Mouse (Mus musculus): ENCODE results near the gene Gpr61. TPM values are rescaled to one million over a fixed set of nuclear protein-coding genes. Genes with fewer than 3 reads are reported as not detected.

Gpr61 gene
- polyA plus RNA-seq, 1 experiment from 2014 or later = 1.0 TPM

GRCm38 (mm10) chr3:108165532-108166315, 11.0 kb upstream of the Gpr61 start:
- WGBS = 24% methylated on average over 10 of the region's 10 CpGs
- H3K9me3 ChIP-seq (replicated peaks; ENCODE audit: control insufficient read depth, low read length) = no peaks in the 10 kb centered on the region
- H3K4me3 ChIP-seq (ENCODE audit: low read depth, low read length) = no peak overlapping the region
- H3K9ac ChIP-seq (ENCODE audit: low read length) = no peak overlapping the region; the same call in 1 of the 2 replicates
- H3K4me2 ChIP-seq (ENCODE audit: low read length) = no peak overlapping the region
- no peak overlapping the region; the same call in 1 of the 2 replicates for H3K27ac ChIP-seq (ENCODE audit: low read depth, low read length)
- H3K36me3 ChIP-seq (ENCODE audit: control insufficient read depth, insufficient read depth, low read length) = no peaks in the 10 kb centered on the region
- ATAC-seq = peak; percentile 10; the same call in 1 of the 2 replicates
- DNase-seq (ENCODE audit: low spot score) = no peak
- peaks cover 20% of the 10 kb centered on the region for H3K4me1 ChIP-seq (ENCODE audit: control insufficient read depth, insufficient read depth, low read length)
- H3K27me3 ChIP-seq (replicated peaks; ENCODE audit: control insufficient read depth, insufficient read depth, low read length) = no peaks in the 10 kb centered on the region

- H3K9ac ChIP-seq (ENCODE audit: low read length) = peak overlapping the region; percentile 26; the same call in 1 of the 2 replicates
- no peaks in the 10 kb centered on the region for H3K9me3 ChIP-seq (replicated peaks; ENCODE audit: control insufficient read depth, low read length)
- H3K4me2 ChIP-seq (ENCODE audit: low read length) = peak overlapping the region; percentile 30
- no peaks in the 10 kb centered on the region for H3K27me3 ChIP-seq (replicated peaks; ENCODE audit: control insufficient read depth, insufficient read depth, low read length)
- H3K36me3 ChIP-seq (ENCODE audit: control insufficient read depth, insufficient read depth, low read length) = no peaks in the 10 kb centered on the region
- WGBS = 13% methylated on average over 9 of the region's 9 CpGs
- H3K4me3 ChIP-seq (ENCODE audit: low read depth, low read length) = no peak overlapping the region
- H3K4me1 ChIP-seq (ENCODE audit: control insufficient read depth, insufficient read depth, low read length) = peaks cover 20% of the 10 kb centered on the region
- DNase-seq (ENCODE audit: low spot score) (peak; percentile 92), ATAC-seq (peak; percentile 76)
- 0 out of 2 replicates have a peak overlapping the region, but pooled peaks have one; percentile 2 for H3K27ac ChIP-seq (ENCODE audit: low read depth, low read length)
Observed at GRCm38 (mm10) chr3:108164807-108165206, 10.1 kb upstream of the Gpr61 start.

GRCm38 (mm10) chr3:108164091-108164490, 9.4 kb upstream of the Gpr61 start:
- 63% methylated on average over 5 of the region's 5 CpGs for WGBS
- H3K9me3 ChIP-seq (replicated peaks; ENCODE audit: control insufficient read depth, low read length) = no peaks in the 10 kb centered on the region
- no peak for ATAC-seq

GRCm38 (mm10) chr3:108158383-108159037, 3.8 kb upstream of the Gpr61 start:
- no peaks in the 10 kb centered on the region for H3K36me3 ChIP-seq (ENCODE audit: control insufficient read depth, insufficient read depth, low read length)
- H3K27me3 ChIP-seq (replicated peaks; ENCODE audit: control insufficient read depth, insufficient read depth, low read length) = no peaks in the 10 kb centered on the region
- H3K9ac ChIP-seq (ENCODE audit: low read length) = peak overlapping the region; percentile 26
- H3K4me1 ChIP-seq (ENCODE audit: control insufficient read depth, insufficient read depth, low read length) = peaks cover 3% of the 10 kb centered on the region; the same call in 1 of the 2 replicates
- H3K4me3 ChIP-seq (ENCODE audit: low read depth, low read length) = no peak overlapping the region
- no peak for DNase-seq (ENCODE audit: low spot score)
- H3K27ac ChIP-seq (ENCODE audit: low read depth, low read length) = peak overlapping the region; percentile 27; the same call in 1 of the 2 replicates
- no peaks in the 10 kb centered on the region for H3K9me3 ChIP-seq (replicated peaks; ENCODE audit: control insufficient read depth, low read length)
- H3K4me2 ChIP-seq (ENCODE audit: low read length) = no peak overlapping the region
- peak; percentile 37; the same call in 1 of the 2 replicates for ATAC-seq
- WGBS = 45% methylated on average over 9 of the region's 9 CpGs

More at GRCm38 (mm10) chr3:108164091-108164490, 9.4 kb upstream of the Gpr61 start:
- Histone ChIP-seq H3K36me3 (ENCODE audit: control insufficient read depth, insufficient read depth, low read length) (no peaks in the 10 kb centered on the region), H3K4me1 (ENCODE audit: control insufficient read depth, insufficient read depth, low read length) (peaks cover 20% of the 10 kb centered on the region), H3K4me3 (ENCODE audit: low read depth, low read length) (no peak overlapping the region), H3K4me2 (ENCODE audit: low read length) (no peak overlapping the region), H3K27me3 (replicated peaks; ENCODE audit: control insufficient read depth, insufficient read depth, low read length) (no peaks in the 10 kb centered on the region), H3K27ac (ENCODE audit: low read depth, low read length) (no peak overlapping the region), H3K9ac (ENCODE audit: low read length) (no peak overlapping the region)
- no peak for DNase-seq (ENCODE audit: low spot score)

GRCm38 (mm10) chr3:108152290-108152689, 2.4 kb downstream of the Gpr61 start:
- ATAC-seq = no peak
- DNase-seq (ENCODE audit: low spot score) = no peak
- H3K36me3 ChIP-seq (ENCODE audit: control insufficient read depth, insufficient read depth, low read length) = no peaks in the 10 kb centered on the region
- H3K27me3 ChIP-seq (replicated peaks; ENCODE audit: control insufficient read depth, insufficient read depth, low read length) = no peaks in the 10 kb centered on the region
- no peak overlapping the region for H3K4me2 ChIP-seq (ENCODE audit: low read length)
- no peak overlapping the region for H3K9ac ChIP-seq (ENCODE audit: low read length)
- 87% methylated on average over 3 of the region's 3 CpGs for WGBS
- H3K4me3 ChIP-seq (ENCODE audit: low read depth, low read length) = no peak overlapping the region
- H3K9me3 ChIP-seq (replicated peaks; ENCODE audit: control insufficient read depth, low read length) = no peaks in the 10 kb centered on the region
- H3K27ac ChIP-seq (ENCODE audit: low read depth, low read length) = no peak overlapping the region
- H3K4me1 ChIP-seq (ENCODE audit: control insufficient read depth, insufficient read depth, low read length) = no peaks in the 10 kb centered on the region

- 66% methylated on average over 11 of the region's 11 CpGs for WGBS
- Histone ChIP-seq H3K27me3 (replicated peaks; ENCODE audit: control insufficient read depth, insufficient read depth, low read length) (no peaks in the 10 kb centered on the region), H3K4me2 (ENCODE audit: low read length) (no peak overlapping the region), H3K36me3 (ENCODE audit: control insufficient read depth, insufficient read depth, low read length) (no peaks in the 10 kb centered on the region), H3K9me3 (replicated peaks; ENCODE audit: control insufficient read depth, low read length) (no peaks in the 10 kb centered on the region), H3K9ac (ENCODE audit: low read length) (no peak overlapping the region), H3K4me1 (ENCODE audit: control insufficient read depth, insufficient read depth, low read length) (peaks cover 12% of the 10 kb centered on the region), H3K4me3 (ENCODE audit: low read depth, low read length) (no peak overlapping the region), H3K27ac (ENCODE audit: low read depth, low read length) (no peak overlapping the region)
- ATAC-seq = peak; percentile 59
- peak; percentile 92 for DNase-seq (ENCODE audit: low spot score)
Observed at GRCm38 (mm10) chr3:108147386-108148235, 7.1 kb downstream of the Gpr61 start.

GRCm38 (mm10) chr3:108146671-108147070, 8.0 kb downstream of the Gpr61 start:
- peak overlapping the region; percentile 94 for H3K4me3 ChIP-seq (ENCODE audit: low read depth, low read length)
- no peaks in the 10 kb centered on the region for H3K9me3 ChIP-seq (replicated peaks; ENCODE audit: control insufficient read depth, low read length)
- H3K36me3 ChIP-seq (ENCODE audit: control insufficient read depth, insufficient read depth, low read length) = no peaks in the 10 kb centered on the region
- 54% methylated on average over 5 of the region's 5 CpGs for WGBS
- ATAC-seq (no peak), DNase-seq (ENCODE audit: low spot score) (no peak)
- H3K4me2 ChIP-seq (ENCODE audit: low read length) = peak overlapping the region; percentile 79
- H3K4me1 ChIP-seq (ENCODE audit: control insufficient read depth, insufficient read depth, low read length) = peaks cover 12% of the 10 kb centered on the region
- H3K27ac ChIP-seq (ENCODE audit: low read depth, low read length) = peak overlapping the region; percentile 91
- H3K9ac ChIP-seq (ENCODE audit: low read length) = peak overlapping the region; percentile 93
- H3K27me3 ChIP-seq (replicated peaks; ENCODE audit: control insufficient read depth, insufficient read depth, low read length) = no peaks in the 10 kb centered on the region

GRCm38 (mm10) chr3:108145534-108146445, 8.9 kb downstream of the Gpr61 start, which contains the start of gene Gnai3:
Gene Gnai3, minus strand, starts transcription at chr3:108146146.
- no peaks in the 10 kb centered on the region for H3K27me3 ChIP-seq (replicated peaks; ENCODE audit: control insufficient read depth, insufficient read depth, low read length)
- H3K4me1 ChIP-seq (ENCODE audit: control insufficient read depth, insufficient read depth, low read length) = peaks cover 12% of the 10 kb centered on the region
- no peaks in the 10 kb centered on the region for H3K9me3 ChIP-seq (replicated peaks; ENCODE audit: control insufficient read depth, low read length)
- peak within 1 kb of the TSS; percentile 94 for H3K4me3 ChIP-seq (ENCODE audit: low read depth, low read length)
- H3K9ac ChIP-seq (ENCODE audit: low read length) = peak within 1 kb of the TSS; percentile 93
- peak within 1 kb of the TSS; percentile 79 for H3K4me2 ChIP-seq (ENCODE audit: low read length)
- WGBS = under 1% methylated on average over 62 of the region's 63 CpGs
- ATAC-seq = peak; percentile 97
- peak within 1 kb of the TSS; percentile 91 for H3K27ac ChIP-seq (ENCODE audit: low read depth, low read length)
- H3K36me3 ChIP-seq (ENCODE audit: control insufficient read depth, insufficient read depth, low read length) = peaks cover 3% of the 10 kb centered on the region; the same call in 1 of the 2 replicates
- peak; percentile 96 for DNase-seq (ENCODE audit: low spot score)

All from forebrain, embryonic 14.5 days (tissue).